ENCODE assay signal across 8 mouse cellular contexts in genomic region chr8:105855248-105856167, GRCm38 (mm10). TPM values are rescaled to one million over a fixed set of nuclear protein-coding genes. Genes with fewer than 3 reads are reported as not detected.
DNase-seq lines count a peak whose midpoint lies in the region; ATAC-seq and TF ChIP-seq lines count a peak whose summit lies in the region.

No protein-coding gene starts in this region.

- TF ChIP-seq POLR2A in thymus, adult 2 months (IDR thresholded peaks at IDR 0.05; ENCODE audit: control insufficient read depth, extremely low read depth, insufficient read depth, low read length, poor library complexity), result no peak

- H3K27me3 ChIP-seq in intestine, postnatal 0 days (replicated peaks; ENCODE audit: control insufficient read depth, insufficient read depth, low read length), result no peaks in the 10 kb centered on the region
- H3K27me3 ChIP-seq in thymus, adult 2 months (ENCODE audit: control insufficient read depth, insufficient read depth, low read length), result no peaks in the 10 kb centered on the region

- peak overlapping the region; percentile 97 for H3K4me2 ChIP-seq in intestine, postnatal 0 days (replicated peaks; ENCODE audit: low read depth)

- peak overlapping the region; percentile 82 for H3K27ac ChIP-seq in intestine, postnatal 0 days (ENCODE audit: low read depth, low read length)
- peak overlapping the region; percentile 7; the same call in 1 of the 2 replicates for H3K27ac ChIP-seq in thymus, adult 2 months (ENCODE audit: control insufficient read depth, insufficient read depth, low read length)

- H3K9ac ChIP-seq in intestine, postnatal 0 days (ENCODE audit: low read depth, low read length), result peak overlapping the region; percentile 81

- peak overlapping the region; percentile 80 for H3K4me3 ChIP-seq in intestine, postnatal 0 days (ENCODE audit: low read depth, low read length)
- peak overlapping the region; percentile 73 for H3K4me3 ChIP-seq in thymus, adult 2 months (ENCODE audit: control insufficient read depth, insufficient read depth, low read length)

- peaks cover 5% of the 10 kb centered on the region for H3K4me1 ChIP-seq in intestine, postnatal 0 days (replicated peaks; ENCODE audit: control insufficient read depth, insufficient read depth, low read length)
- peaks cover 15% of the 10 kb centered on the region for H3K4me1 ChIP-seq in thymus, adult 2 months (replicated peaks; ENCODE audit: control insufficient read depth, insufficient read depth, low read length)

- H3K36me3 ChIP-seq in intestine, postnatal 0 days (ENCODE audit: control insufficient read depth, insufficient read depth), result no peaks in the 10 kb centered on the region
- no peaks in the 10 kb centered on the region for H3K36me3 ChIP-seq in thymus, adult 2 months (ENCODE audit: control insufficient read depth, insufficient read depth, low read length)

- TF ChIP-seq CTCF in intestine, postnatal 0 days (IDR thresholded peaks at IDR 0.05; ENCODE audit: low read depth), result peak; percentile 31
- TF ChIP-seq CTCF in thymus, adult 2 months (IDR thresholded peaks at IDR 0.05; ENCODE audit: borderline replicate concordance, control insufficient read depth, extremely low read depth, insufficient read depth, low read length, poor library complexity), result no peak

- peak; percentile 46 for DNase-seq in layer of hippocampus, adult 11-12 months (ENCODE audit: low spot score)
- no peak for DNase-seq in layer of hippocampus, adult 9-10 months (ENCODE audit: low spot score)
- peak; percentile 63 for DNase-seq in cerebellum, adult 9-10 months
- DNase-seq in frontal cortex, postnatal 36 days (ENCODE audit: low spot score in 2 of 2), result peak; percentile 55 to 65
- DNase-seq in liver, result peak; percentile 63
- DNase-seq in natural killer cell, adult 2 months (ENCODE audit: low spot score in 2 of 2), result peak; percentile 14 to 22
- peak; percentile 49 for DNase-seq in thymus, adult 2 months

- peak; percentile 44 for ATAC-seq in intestine, postnatal 0 days

- WGBS in intestine, postnatal 0 days, result under 1% methylated on average over 71 of the region's 71 CpGs
- WGBS in thymus, adult 2 months, result under 1% methylated on average over 71 of the region's 71 CpGs

- no peaks in the 10 kb centered on the region for H3K9me3 ChIP-seq in intestine, postnatal 0 days (ENCODE audit: control insufficient read depth)

RNA-seq across cellular contexts. Expression of gene Thap11, which starts 0.6 kb away (rescaled TPM):
- 28.3 and 29.2 TPM in 2 replicates for polyA plus RNA-seq in intestine, postnatal 0 days (2015; fragmentation: Nextera tagmentation; extraction: Ambion mirVana)
- 75.3 and 84.9 TPM in 2 replicates for polyA plus RNA-seq in thymus, adult 2 months (2012; rRNA removed)

RNA-seq across cellular contexts. Expression of gene Cenpt, which starts 2.4 kb away (rescaled TPM):
- 8.5 and 9.3 TPM in 2 replicates for polyA plus RNA-seq in intestine, postnatal 0 days (2015; fragmentation: Nextera tagmentation; extraction: Ambion mirVana)
- 53.2 TPM in 2 replicates for polyA plus RNA-seq in thymus, adult 2 months (2012; rRNA removed)

RNA-seq across cellular contexts. Expression of gene Nutf2, which starts 4.9 kb away (rescaled TPM):
- 87.7 and 97.3 TPM in 2 replicates for polyA plus RNA-seq in intestine, postnatal 0 days (2015; fragmentation: Nextera tagmentation; extraction: Ambion mirVana)
- polyA plus RNA-seq in thymus, adult 2 months (2012; rRNA removed), result 52.4 and 54.4 TPM in 2 replicates

RNA-seq across cellular contexts. Expression of gene Edc4, which starts 25.2 kb away (rescaled TPM):
- 9.8 and 11.5 TPM in 2 replicates for polyA plus RNA-seq in intestine, postnatal 0 days (2015; fragmentation: Nextera tagmentation; extraction: Ambion mirVana)
- polyA plus RNA-seq in thymus, adult 2 months (2012; rRNA removed), result 193 and 207 TPM in 2 replicates

RNA-seq across cellular contexts. Expression of gene Tsnaxip1, which starts 28.0 kb away (rescaled TPM):
- polyA plus RNA-seq in intestine, postnatal 0 days (2015; fragmentation: Nextera tagmentation; extraction: Ambion mirVana), result not detected in 2 replicates
- polyA plus RNA-seq in thymus, adult 2 months (2012; rRNA removed), result 0.05 TPM in 2 replicates
